Mouse (Mus musculus) thymus, postnatal 10 days (tissue): ENCODE results near the gene Cebpe.

Experiments
- DNase-seq, 2 experiments: peaks; one replicate each; pipeline ENCODE4 v3.0.0; 2021; ENCODE audit warnings: low spot score in 2 of 2

The Cebpe gene

DNA sequence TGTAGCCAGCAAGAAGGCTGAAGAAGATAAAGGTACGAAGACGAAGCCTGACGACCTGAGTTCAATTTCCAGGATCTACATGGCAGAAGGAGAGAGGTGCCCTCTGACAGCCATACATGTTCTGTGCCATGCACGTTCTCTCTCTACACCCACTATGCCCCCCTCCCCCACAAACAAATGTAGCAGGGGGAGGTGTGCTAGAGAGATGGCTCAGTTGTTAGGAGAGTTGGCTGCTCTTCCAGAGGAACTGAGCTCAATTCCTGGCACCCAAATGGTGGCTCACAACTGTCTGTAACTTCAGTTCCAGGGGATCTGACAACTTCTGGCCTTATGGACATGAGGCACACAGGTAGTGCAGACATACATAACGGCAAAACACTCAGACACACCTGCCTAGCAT lies 35.7 kb downstream of the Cebpe start:
- no peak for DNase-seq

DNA sequence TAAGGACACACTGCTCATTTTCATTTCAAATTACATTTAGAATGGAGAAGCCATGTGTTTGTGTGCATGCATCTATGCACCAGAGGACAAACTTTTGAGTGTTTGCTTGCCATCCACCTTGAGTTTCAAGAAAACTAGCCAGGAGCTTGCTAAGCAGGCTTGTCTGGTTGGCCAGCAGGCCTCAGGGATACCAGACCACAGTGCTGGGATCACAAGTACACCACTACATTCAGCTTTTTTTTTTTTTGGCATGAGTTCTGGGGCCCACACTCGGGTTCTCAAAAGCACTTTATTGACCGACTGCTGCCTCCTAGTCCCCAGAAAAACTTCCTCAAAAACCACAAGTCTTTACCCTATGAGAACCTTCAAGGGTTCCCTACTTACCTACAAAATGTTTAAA lies 37.7 kb downstream of the Cebpe start:
- DNase-seq, result no peak

GRCm38 (mm10) chr14:54669381-54669780 lies 42.6 kb downstream of the Cebpe start:
- DNase-seq, result peak in 1 of 2 experiments; percentile 59

DNA sequence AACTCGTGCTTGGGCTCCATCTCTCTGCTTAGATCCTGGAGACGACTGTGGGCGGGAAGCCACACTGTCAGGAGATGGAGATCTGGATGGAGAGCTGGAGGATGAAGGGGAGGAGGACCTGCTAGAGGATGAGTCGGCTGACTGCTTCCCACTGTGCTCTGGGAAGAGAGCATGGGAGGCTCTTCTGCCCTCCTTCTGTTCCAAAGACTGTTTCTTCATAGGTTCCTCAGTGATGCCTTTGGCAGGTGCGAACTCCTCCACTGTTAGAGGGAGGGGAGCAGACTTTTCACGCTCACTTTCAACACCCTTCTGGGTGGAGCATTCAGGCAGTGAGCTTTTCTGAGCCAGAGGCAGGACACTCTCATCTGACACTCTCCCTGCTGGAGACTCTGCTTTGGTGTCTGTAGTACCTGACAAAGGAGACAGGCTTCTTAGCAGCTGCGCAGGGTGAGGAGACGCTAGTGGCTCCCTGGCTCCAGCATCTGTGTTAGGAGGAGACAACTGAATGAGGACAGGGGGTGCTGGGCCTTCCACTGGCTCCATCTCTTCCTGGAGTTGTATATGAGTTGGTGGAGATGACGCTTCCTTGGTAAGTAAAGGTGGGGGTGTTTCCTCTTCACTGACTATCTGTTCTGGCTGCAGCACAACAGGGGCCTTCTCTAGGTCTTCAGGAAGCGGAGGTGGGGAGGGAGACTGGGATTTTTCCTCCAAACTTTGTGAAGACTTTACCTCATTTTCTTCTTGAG lies 47.3 kb downstream of the Cebpe start:
- no peak for DNase-seq
